Mouse (Mus musculus) lung, postnatal 0 days (tissue): ENCODE data around the gene Tm7sf2.
A peak's percentile ranks its signal among the peaks of the same experiment; 100 is the strongest.

Experiments used
- CTCF ChIP-seq: IDR thresholded peaks from 2 replicates; pipeline ENCODE4 v1.5.1; 2016; ENCODE audit warnings: antibody characterized with exemption, mild to moderate bottlenecking
- EP300 ChIP-seq: IDR thresholded peaks from 2 replicates; pipeline ENCODE4 v1.6.1; 2016; ENCODE audit warnings: antibody characterized with exemption, mild to moderate bottlenecking, control low read depth

GRCm38 (mm10) chr19:6067724-6068415 lies at the start of gene Tm7sf2:
- TF ChIP-seq CTCF (peak; percentile 15; the same call in 1 of the 2 replicates), EP300 (no peak)
